Mouse (Mus musculus) ZHBTc4 (cell line): ENCODE measurements around the gene St7.

ENCODE experiments used
- DNase-seq: peaks from one replicate; pipeline ENCODE4 v3.0.0-alpha.2; 2011; ENCODE audit warnings: low read depth, low spot score

Gene St7

GRCm38 (mm10) chr6:17947130-17947831, 254.5 kb downstream of the St7 start:
- DNase-seq, result no peak

- DNase-seq, result no peak
These were observed 256.4 kb downstream of the St7 start for GRCm38 (mm10) chr6:17949103-17949502.

- DNase-seq, result no peak
These were observed 259.0 kb downstream of the St7 start for GRCm38 (mm10) chr6:17951779-17952178.

- no peak for DNase-seq
These were observed 270.7 kb downstream of the St7 start for GRCm38 (mm10) chr6:17963455-17963854.

- peak; percentile 18 for DNase-seq
These were observed 275.9 kb downstream of the St7 start for GRCm38 (mm10) chr6:17968467-17969144.

GRCm38 (mm10) chr6:17969815-17970214, 277.1 kb downstream of the St7 start:
- DNase-seq, result no peak

GRCm38 (mm10) chr6:17971393-17971792, 278.7 kb downstream of the St7 start:
- DNase-seq, result no peak

GRCm38 (mm10) chr6:17974416-17974815, 281.7 kb downstream of the St7 start:
- no peak for DNase-seq

- peak; percentile 46 for DNase-seq
These were observed 284.4 kb downstream of the St7 start for GRCm38 (mm10) chr6:17977165-17977564.

- no peak for DNase-seq
These were observed 285.6 kb downstream of the St7 start for GRCm38 (mm10) chr6:17978324-17978723.

GRCm38 (mm10) chr6:17978881-17979280, 286.1 kb downstream of the St7 start:
- DNase-seq, result no peak

- DNase-seq, result no peak
These were observed 286.6 kb downstream of the St7 start for GRCm38 (mm10) chr6:17979361-17979760.

GRCm38 (mm10) chr6:17990173-17991028, 297.7 kb downstream of the St7 start:
- DNase-seq, result no peak

GRCm38 (mm10) chr6:17991625-17992024, 298.9 kb downstream of the St7 start:
- no peak for DNase-seq
